Mouse (Mus musculus) layer of hippocampus, adult 11-12 months (tissue): ENCODE data around the gene Zfp365.
A peak's percentile ranks its signal among the peaks of the same experiment; 100 is the strongest.

Experiments
- DNase-seq: peaks from one replicate; pipeline ENCODE4 v3.0.0; 2022; ENCODE audit warnings: low spot score

Zfp365 gene

GRCm38 (mm10) chr10:67903387-67903786 lies 9.1 kb downstream of the Zfp365 start:
- DNase-seq: peak; percentile 43

- DNase-seq: no peak
Observed at GRCm38 (mm10) chr10:67901179-67901578, 11.3 kb downstream of the Zfp365 start.

- no peak for DNase-seq
Observed at GRCm38 (mm10) chr10:67898949-67899675, 13.3 kb downstream of the Zfp365 start.

- no peak for DNase-seq
Observed at GRCm38 (mm10) chr10:67898355-67898935, 14.0 kb downstream of the Zfp365 start.

GRCm38 (mm10) chr10:67897281-67897680 lies 15.2 kb downstream of the Zfp365 start:
- DNase-seq: no peak

GRCm38 (mm10) chr10:67894683-67895082 lies 17.8 kb downstream of the Zfp365 start:
- DNase-seq: no peak

GRCm38 (mm10) chr10:67894059-67894458 lies 18.4 kb downstream of the Zfp365 start:
- no peak for DNase-seq

GRCm38 (mm10) chr10:67893226-67893625 lies 19.2 kb downstream of the Zfp365 start:
- DNase-seq: peak; percentile 51

- DNase-seq: no peak
Observed at GRCm38 (mm10) chr10:67891126-67891525, 21.3 kb downstream of the Zfp365 start.

GRCm38 (mm10) chr10:67887971-67888370 lies 24.5 kb downstream of the Zfp365 start:
- no peak for DNase-seq

- DNase-seq: no peak
Observed at GRCm38 (mm10) chr10:67880692-67881091, 31.8 kb downstream of the Zfp365 start.

GRCm38 (mm10) chr10:67871811-67872210 lies 40.7 kb downstream of the Zfp365 start:
- peak; percentile 89 for DNase-seq

GRCm38 (mm10) chr10:67868234-67868633 lies 44.2 kb downstream of the Zfp365 start:
- DNase-seq: no peak

- DNase-seq: no peak
Observed at GRCm38 (mm10) chr10:67865841-67866240, 46.6 kb downstream of the Zfp365 start.

GRCm38 (mm10) chr10:67865063-67865462 lies 47.4 kb downstream of the Zfp365 start:
- DNase-seq: no peak

- no peak for DNase-seq
Observed at GRCm38 (mm10) chr10:67862331-67862730, 50.1 kb downstream of the Zfp365 start.

- DNase-seq: peak; percentile 90
Observed at GRCm38 (mm10) chr10:67858878-67859277, 53.6 kb downstream of the Zfp365 start.

GRCm38 (mm10) chr10:67857561-67857906 lies 54.9 kb downstream of the Zfp365 start:
- DNase-seq: no peak

GRCm38 (mm10) chr10:67856791-67857560 lies 55.5 kb downstream of the Zfp365 start:
- DNase-seq: no peak

GRCm38 (mm10) chr10:67855760-67856159 lies 56.7 kb downstream of the Zfp365 start:
- DNase-seq: no peak

- no peak for DNase-seq
Observed at GRCm38 (mm10) chr10:67852411-67852810, 60.1 kb downstream of the Zfp365 start.

GRCm38 (mm10) chr10:67851079-67851478 lies 61.4 kb downstream of the Zfp365 start:
- DNase-seq: no peak

- peak; percentile 40 for DNase-seq
Observed at GRCm38 (mm10) chr10:67846016-67846650, 66.3 kb downstream of the Zfp365 start.
